Mouse (Mus musculus): ENCODE measurements around the gene Prkag2. TPM values are rescaled to one million over a fixed set of nuclear protein-coding genes. Genes with fewer than 3 reads are reported as not detected.

Gene Prkag2
- polyA plus RNA-seq, 1 experiment = 27.7 TPM

DNA sequence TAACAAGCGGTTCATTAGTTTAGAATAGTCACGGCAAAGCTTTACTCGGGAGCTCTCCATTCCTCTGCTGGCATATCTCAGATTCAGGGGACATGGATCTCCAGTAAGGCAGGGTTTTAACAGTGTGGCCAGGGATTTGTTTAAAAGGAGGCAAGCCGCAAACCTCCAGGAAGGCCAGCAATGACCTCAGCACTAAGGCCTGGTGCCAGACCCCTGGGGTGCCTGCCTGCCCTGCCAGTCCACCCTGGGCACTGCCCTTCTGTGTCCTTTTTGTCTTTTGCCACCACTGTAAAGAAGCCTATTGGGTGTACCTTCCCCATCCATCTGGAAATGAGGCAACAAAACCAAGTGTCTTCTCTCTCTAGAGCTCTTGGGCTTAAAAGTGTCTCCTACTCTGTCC lies 226.3 kb downstream of the Prkag2 start:
- Histone ChIP-seq H3K27ac (ENCODE audit: insufficient read depth, low read depth, low read length) (no peak overlapping the region), H3K4me1 (ENCODE audit: control insufficient read depth, insufficient read depth, low read length) (peaks cover 33% of the 10 kb centered on the region), H3K4me3 (ENCODE audit: insufficient read depth, low read length) (no peak overlapping the region)
- TF ChIP-seq CTCF (IDR thresholded peaks at IDR 0.05; ENCODE audit: low read depth, low read length) (no peak), POLR2A (IDR thresholded peaks at IDR 0.05; ENCODE audit: borderline replicate concordance, low read depth, low read length) (no peak)

GRCm38 (mm10) chr5:24873221-24873620 lies 227.2 kb downstream of the Prkag2 start:
- Histone ChIP-seq H3K4me1 (ENCODE audit: control insufficient read depth, insufficient read depth, low read length) (peaks cover 30% of the 10 kb centered on the region), H3K4me3 (ENCODE audit: insufficient read depth, low read length) (no peak overlapping the region), H3K27ac (ENCODE audit: insufficient read depth, low read depth, low read length) (no peak overlapping the region)
- TF ChIP-seq CTCF (IDR thresholded peaks at IDR 0.05; ENCODE audit: low read depth, low read length) (no peak), POLR2A (IDR thresholded peaks at IDR 0.05; ENCODE audit: borderline replicate concordance, low read depth, low read length) (no peak)

GRCm38 (mm10) chr5:24871276-24871675 lies 229.2 kb downstream of the Prkag2 start:
- TF ChIP-seq POLR2A (IDR thresholded peaks at IDR 0.05; ENCODE audit: borderline replicate concordance, low read depth, low read length) (no peak), CTCF (IDR thresholded peaks at IDR 0.05; ENCODE audit: low read depth, low read length) (no peak)
- Histone ChIP-seq H3K27ac (ENCODE audit: insufficient read depth, low read depth, low read length) (peak overlapping the region; percentile 11; the same call in 1 of the 2 replicates), H3K4me3 (ENCODE audit: insufficient read depth, low read length) (peak overlapping the region; percentile 7), H3K4me1 (ENCODE audit: control insufficient read depth, insufficient read depth, low read length) (peaks cover 15% of the 10 kb centered on the region)

- Histone ChIP-seq H3K4me1 (ENCODE audit: control insufficient read depth, insufficient read depth, low read length) (peaks cover 7% of the 10 kb centered on the region), H3K4me3 (ENCODE audit: insufficient read depth, low read length) (no peak overlapping the region), H3K27ac (ENCODE audit: insufficient read depth, low read depth, low read length) (no peak overlapping the region)
- TF ChIP-seq CTCF (IDR thresholded peaks at IDR 0.05; ENCODE audit: low read depth, low read length) = no peak
- TF ChIP-seq POLR2A (IDR thresholded peaks at IDR 0.05; ENCODE audit: borderline replicate concordance, low read depth, low read length) = no peak
Observed at GRCm38 (mm10) chr5:24869796-24870289, 230.6 kb downstream of the Prkag2 start.

DNA sequence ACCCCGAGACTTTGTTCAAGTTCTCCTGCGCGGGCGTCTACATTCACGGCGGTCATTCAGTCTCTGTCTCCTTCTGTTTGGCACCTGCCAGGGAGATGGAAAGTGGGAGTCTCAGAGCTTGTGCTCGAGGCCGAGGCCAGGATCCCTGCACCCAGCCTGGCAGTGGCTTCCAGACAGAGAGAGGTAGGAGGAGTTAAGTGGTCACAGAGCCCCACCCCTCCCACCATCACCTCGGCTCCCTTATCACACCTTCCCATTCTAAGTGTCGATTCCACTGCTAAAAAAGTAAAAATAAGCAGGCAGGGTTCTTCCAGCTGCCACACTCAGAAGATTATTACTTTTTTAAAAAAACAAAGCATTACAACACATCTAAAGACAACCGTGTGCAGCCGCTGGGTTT lies 236.6 kb downstream of the Prkag2 start:
- peaks cover 12% of the 10 kb centered on the region for H3K4me1 ChIP-seq (ENCODE audit: control insufficient read depth, insufficient read depth, low read length)
- H3K27ac ChIP-seq (ENCODE audit: insufficient read depth, low read depth, low read length) = no peak overlapping the region
- H3K4me3 ChIP-seq (ENCODE audit: insufficient read depth, low read length) = no peak overlapping the region
- TF ChIP-seq POLR2A (IDR thresholded peaks at IDR 0.05; ENCODE audit: borderline replicate concordance, low read depth, low read length) (no peak), CTCF (IDR thresholded peaks at IDR 0.05; ENCODE audit: low read depth, low read length) (no peak)

- Histone ChIP-seq H3K4me1 (ENCODE audit: control insufficient read depth, insufficient read depth, low read length) (peaks cover 12% of the 10 kb centered on the region), H3K4me3 (ENCODE audit: insufficient read depth, low read length) (no peak overlapping the region), H3K27ac (ENCODE audit: insufficient read depth, low read depth, low read length) (no peak overlapping the region)
- TF ChIP-seq POLR2A (IDR thresholded peaks at IDR 0.05; ENCODE audit: borderline replicate concordance, low read depth, low read length) = no peak
- TF ChIP-seq CTCF (IDR thresholded peaks at IDR 0.05; ENCODE audit: low read depth, low read length) = no peak
Observed at GRCm38 (mm10) chr5:24861449-24861930, 239.0 kb downstream of the Prkag2 start.

DNA sequence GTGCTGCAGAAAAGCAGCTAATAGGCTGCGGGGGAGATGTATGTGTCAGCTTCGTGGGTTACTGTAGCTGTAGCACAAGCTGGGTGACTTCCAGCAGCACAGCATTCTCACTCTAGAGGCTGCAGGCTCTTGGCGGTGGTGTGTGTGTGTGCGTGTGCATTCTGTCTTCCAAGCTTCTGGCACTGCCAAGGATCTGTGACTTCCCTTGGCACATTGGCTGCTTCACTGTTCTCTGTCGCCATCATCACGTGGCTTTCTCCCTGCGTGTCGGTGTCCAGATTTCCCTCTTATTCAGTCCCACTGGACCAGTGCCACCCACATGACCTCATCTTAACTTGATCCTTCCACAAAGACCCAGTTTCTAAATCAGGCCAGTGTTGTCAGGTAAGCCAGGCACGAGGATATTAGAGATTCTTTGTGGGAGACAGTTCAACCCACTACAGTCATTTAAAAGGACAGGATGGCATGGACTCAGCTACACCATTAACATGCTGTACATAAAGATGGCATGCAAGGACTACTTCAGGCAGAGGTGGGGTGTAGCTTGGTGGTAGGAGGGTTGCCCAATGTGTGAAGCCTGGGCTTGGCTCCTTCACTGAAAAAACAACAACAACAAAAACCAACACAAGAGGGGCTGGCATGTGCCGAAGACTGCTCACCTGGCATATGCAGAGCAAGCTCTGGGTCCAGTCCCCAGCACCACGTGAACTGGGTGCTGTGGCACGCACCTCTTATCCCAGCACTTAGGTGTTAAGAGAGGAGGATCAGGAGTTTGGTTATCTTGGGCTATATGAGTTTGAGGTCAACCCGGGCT lies 239.6 kb downstream of the Prkag2 start:
- TF ChIP-seq POLR2A (IDR thresholded peaks at IDR 0.05; ENCODE audit: borderline replicate concordance, low read depth, low read length) = no peak
- TF ChIP-seq CTCF (IDR thresholded peaks at IDR 0.05; ENCODE audit: low read depth, low read length) = no peak
- no peak overlapping the region for H3K4me3 ChIP-seq (ENCODE audit: insufficient read depth, low read length)
- H3K27ac ChIP-seq (ENCODE audit: insufficient read depth, low read depth, low read length) = no peak overlapping the region
- peaks cover 12% of the 10 kb centered on the region for H3K4me1 ChIP-seq (ENCODE audit: control insufficient read depth, insufficient read depth, low read length)

- H3K4me1 ChIP-seq (ENCODE audit: control insufficient read depth, insufficient read depth, low read length) = peaks cover 16% of the 10 kb centered on the region
- H3K27ac ChIP-seq (ENCODE audit: insufficient read depth, low read depth, low read length) = no peak overlapping the region
- no peak overlapping the region for H3K4me3 ChIP-seq (ENCODE audit: insufficient read depth, low read length)
- TF ChIP-seq CTCF (IDR thresholded peaks at IDR 0.05; ENCODE audit: low read depth, low read length) = no peak
- no peak for TF ChIP-seq POLR2A (IDR thresholded peaks at IDR 0.05; ENCODE audit: borderline replicate concordance, low read depth, low read length)
Observed at GRCm38 (mm10) chr5:24859771-24860540, 240.5 kb downstream of the Prkag2 start.

DNA sequence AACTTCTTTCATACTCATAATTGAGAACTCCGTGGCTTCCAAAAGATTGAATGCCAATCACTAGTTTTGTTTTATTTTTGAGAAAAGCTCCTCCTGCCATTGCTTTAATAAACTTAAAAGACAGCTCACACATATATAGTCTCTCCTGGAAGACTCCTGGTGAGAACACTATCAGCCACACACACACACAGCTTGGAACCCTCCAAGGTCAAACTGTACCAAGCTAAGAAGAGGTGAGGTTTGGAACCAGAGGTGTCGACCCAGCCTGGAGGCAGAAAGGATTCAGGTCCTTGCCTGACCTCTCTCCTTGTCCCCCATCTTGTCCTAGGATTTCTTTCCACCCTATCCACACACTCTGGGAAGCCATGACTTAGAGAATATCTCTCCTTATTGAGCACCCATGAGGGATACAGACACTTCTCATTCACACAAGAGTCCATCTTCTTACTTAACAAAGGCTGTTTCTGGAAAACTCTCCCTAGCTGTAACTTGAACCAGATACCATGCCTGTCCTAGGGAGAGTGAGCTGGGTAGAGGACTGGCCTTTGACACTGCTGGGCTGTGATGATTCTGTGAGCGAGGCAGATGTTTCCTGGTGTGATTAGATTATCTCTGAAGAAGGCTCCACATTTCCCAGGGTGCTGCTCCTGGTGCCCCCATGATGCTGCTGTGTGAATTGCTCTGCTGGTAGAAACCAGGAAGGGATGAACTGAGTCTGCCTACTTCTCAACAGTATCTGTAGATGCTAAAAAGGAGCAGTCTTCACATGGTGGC lies 245.4 kb downstream of the Prkag2 start:
- TF ChIP-seq POLR2A (IDR thresholded peaks at IDR 0.05; ENCODE audit: borderline replicate concordance, low read depth, low read length) (no peak), CTCF (IDR thresholded peaks at IDR 0.05; ENCODE audit: low read depth, low read length) (no peak)
- Histone ChIP-seq H3K27ac (ENCODE audit: insufficient read depth, low read depth, low read length) (no peak overlapping the region), H3K4me1 (ENCODE audit: control insufficient read depth, insufficient read depth, low read length) (peaks cover 17% of the 10 kb centered on the region), H3K4me3 (ENCODE audit: insufficient read depth, low read length) (no peak overlapping the region)
